Mouse (Mus musculus) left cerebral cortex, postnatal 14 days (tissue): Measurements from ENCODE around the gene Ttc19. TPM values are rescaled to one million over a fixed set of nuclear protein-coding genes. Genes with fewer than 3 reads are reported as not detected.
"Not testable (repeated sequence)": the region's sequence is repeated elsewhere in the genome, so short reads cannot be mapped to it uniquely, and the experiment has no call there.

Experiments used
- DNase-seq, 2 experiments: peaks; one replicate each; pipeline ENCODE4 v3.0.0; 2021 to 2022; ENCODE audit warnings: low spot score in 2 of 2, mixed read lengths in 1 of 2
- intact Hi-C: fragments of 180-260 bp; cut with DNase I; formaldehyde crosslinking; loops from one replicate; pipeline ENCODE4 v1.15.1; 2025
- total RNA-seq, 2 experiments: library from RNA; stranded (reverse); gene quantifications; 2 replicates each; pipeline ENCODE4 v1.2.3; 2021

The Ttc19 gene
- total RNA-seq, 2 experiments from 2014 or later = 81.3 to 82.4 TPM

GRCm38 (mm10) chr11:62277086-62277485, 4.2 kb upstream of the Ttc19 start:
- intact Hi-C loops = no loop called here

GRCm38 (mm10) chr11:62278027-62278426, 3.2 kb upstream of the Ttc19 start:
- intact Hi-C loops = no loop called here
- DNase-seq = peak; percentile 75 to 78

More at GRCm38 (mm10) chr11:62277086-62277485, 4.2 kb upstream of the Ttc19 start:
- no peak for DNase-seq

GRCm38 (mm10) chr11:62281601-62281997, 326 bp downstream of the Ttc19 start:
- intact Hi-C loops = loop anchor here (2.0 kb wide), 1 partner anchor 331 kb away; no protein-coding TSS in a partner anchor
- peak; percentile 46 for DNase-seq

- DNase-seq, intact Hi-C loops: not testable (repeated sequence)
Measured at GRCm38 (mm10) chr11:62284020-62284419, 2.7 kb downstream of the Ttc19 start.

GRCm38 (mm10) chr11:62285020-62285419, 3.7 kb downstream of the Ttc19 start:
- DNase-seq = no peak
- intact Hi-C loops = no loop called here

- no peak for DNase-seq
- intact Hi-C loops = no loop called here
Measured at GRCm38 (mm10) chr11:62287700-62288099, 6.4 kb downstream of the Ttc19 start.

GRCm38 (mm10) chr11:62294121-62294520, 12.8 kb downstream of the Ttc19 start:
- intact Hi-C loops = no loop called here
- DNase-seq = no peak

- intact Hi-C loops = no loop called here
- no peak for DNase-seq
Measured at GRCm38 (mm10) chr11:62298883-62299282, 17.6 kb downstream of the Ttc19 start.

- intact Hi-C loops = no loop called here
- DNase-seq = peak in 1 of 2 experiments; percentile 54
Measured at GRCm38 (mm10) chr11:62305866-62306265, 24.6 kb downstream of the Ttc19 start.

GRCm38 (mm10) chr11:62309296-62309695, 28.0 kb downstream of the Ttc19 start:
- intact Hi-C loops = no loop called here
- no peak for DNase-seq

- intact Hi-C loops = no loop called here
- DNase-seq = no peak
Measured at GRCm38 (mm10) chr11:62314984-62315383, 33.7 kb downstream of the Ttc19 start.

GRCm38 (mm10) chr11:62317746-62318145, 36.5 kb downstream of the Ttc19 start:
- intact Hi-C loops = no loop called here
- peak; percentile 71 to 79 for DNase-seq

GRCm38 (mm10) chr11:62320097-62320496, 38.8 kb downstream of the Ttc19 start:
- intact Hi-C loops = no loop called here
- DNase-seq = no peak

GRCm38 (mm10) chr11:62323659-62324058, 42.4 kb downstream of the Ttc19 start:
- intact Hi-C loops = no loop called here
- DNase-seq = no peak

- DNase-seq = no peak
- intact Hi-C loops = no loop called here
Measured at GRCm38 (mm10) chr11:62331141-62331540, 49.9 kb downstream of the Ttc19 start.

- intact Hi-C loops = no loop called here
- DNase-seq = no peak
Measured at GRCm38 (mm10) chr11:62332228-62332627, 51.0 kb downstream of the Ttc19 start.

GRCm38 (mm10) chr11:62343002-62343401, 61.7 kb downstream of the Ttc19 start:
- DNase-seq = no peak
- intact Hi-C loops = no loop called here

- intact Hi-C loops = no loop called here
- no peak for DNase-seq
Measured at GRCm38 (mm10) chr11:62351948-62352347, 70.7 kb downstream of the Ttc19 start.

- intact Hi-C loops = no loop called here
- DNase-seq = no peak
Measured at GRCm38 (mm10) chr11:62355216-62355615, 73.9 kb downstream of the Ttc19 start.

- intact Hi-C loops = no loop called here
- no peak for DNase-seq
Measured at GRCm38 (mm10) chr11:62366879-62367278, 85.6 kb downstream of the Ttc19 start.

- no peak for DNase-seq
- intact Hi-C loops = no loop called here
Measured at GRCm38 (mm10) chr11:62369924-62370323, 88.7 kb downstream of the Ttc19 start.

GRCm38 (mm10) chr11:62371776-62372175, 90.5 kb downstream of the Ttc19 start:
- no peak for DNase-seq
- intact Hi-C loops = no loop called here
